Mouse (Mus musculus): ENCODE measurements around the gene Atp8b2. TPM values are rescaled to one million over a fixed set of nuclear protein-coding genes. Genes with fewer than 3 reads are reported as not detected.

The Atp8b2 gene
- total RNA-seq, 4 experiments from 2014 or later: 31.6 to 63.7 (median 46.1) TPM

- no peak for DNase-seq
These were observed 3.9 kb downstream of the Atp8b2 start for GRCm38 (mm10) chr3:89959435-89959834.

GRCm38 (mm10) chr3:89957880-89958279, 5.4 kb downstream of the Atp8b2 start:
- no peak for DNase-seq

- DNase-seq: no peak
These were observed 6.9 kb downstream of the Atp8b2 start for GRCm38 (mm10) chr3:89956177-89956971.

DNA sequence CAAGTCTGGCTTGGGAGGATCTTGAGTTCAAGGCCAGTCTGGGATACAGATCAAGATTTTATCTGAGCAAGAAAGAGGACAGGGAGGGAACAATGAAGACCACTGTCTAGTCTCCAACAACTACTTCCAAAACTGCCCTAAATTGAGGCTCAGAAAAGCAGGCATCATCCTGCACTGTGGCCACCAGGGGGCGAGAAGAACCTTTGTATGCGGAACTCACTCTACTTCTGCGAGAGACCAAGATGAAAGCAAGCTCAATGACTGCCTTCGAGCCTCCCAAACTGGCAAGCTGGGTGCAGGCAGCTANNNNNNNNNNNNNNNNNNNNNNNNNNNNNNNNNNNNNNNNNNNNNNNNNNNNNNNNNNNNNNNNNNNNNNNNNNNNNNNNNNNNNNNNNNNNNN, 9.9 kb downstream of the Atp8b2 start:
- DNase-seq: no peak

DNA sequence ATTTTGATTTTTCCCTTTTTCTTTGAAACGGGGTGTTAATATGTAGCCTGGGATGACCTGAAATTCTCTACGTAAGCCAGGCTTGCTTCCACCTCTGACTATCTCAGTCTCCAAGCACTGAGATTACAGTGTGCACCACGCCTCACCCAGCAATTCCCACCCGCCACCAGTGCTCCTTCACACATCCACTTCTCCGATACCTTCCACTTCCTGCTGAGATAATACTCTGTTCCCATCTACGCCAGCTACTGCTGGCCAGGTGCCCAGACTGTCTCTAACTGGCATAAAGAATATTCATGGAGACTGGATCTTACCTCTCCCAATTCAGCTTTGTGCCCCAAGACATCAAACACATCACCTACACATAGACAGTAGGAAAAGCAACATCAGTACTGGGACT, 14.7 kb downstream of the Atp8b2 start:
- DNase-seq: no peak

- no peak for DNase-seq
These were observed 15.3 kb downstream of the Atp8b2 start for GRCm38 (mm10) chr3:89948021-89948420.

DNA sequence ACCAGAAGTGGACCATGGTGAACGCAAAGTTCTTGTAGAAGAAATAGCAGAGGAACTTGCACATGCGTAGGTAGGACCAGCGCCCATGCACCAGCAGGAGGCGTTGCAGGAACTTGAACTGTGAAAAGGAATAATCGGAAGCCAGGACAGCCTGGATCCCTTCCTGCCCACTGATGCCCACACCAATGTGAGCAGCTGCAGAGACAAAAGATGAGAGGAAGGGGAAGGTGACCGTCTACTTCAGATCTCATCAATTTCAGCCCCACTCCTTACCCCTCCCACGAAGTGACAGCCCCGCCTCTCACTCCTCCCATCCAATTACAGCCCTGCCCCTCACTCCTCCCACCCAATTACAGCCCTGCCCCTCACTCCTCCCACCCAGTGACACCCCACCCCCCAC, 18.3 kb downstream of the Atp8b2 start:
- no peak for DNase-seq

DNA sequence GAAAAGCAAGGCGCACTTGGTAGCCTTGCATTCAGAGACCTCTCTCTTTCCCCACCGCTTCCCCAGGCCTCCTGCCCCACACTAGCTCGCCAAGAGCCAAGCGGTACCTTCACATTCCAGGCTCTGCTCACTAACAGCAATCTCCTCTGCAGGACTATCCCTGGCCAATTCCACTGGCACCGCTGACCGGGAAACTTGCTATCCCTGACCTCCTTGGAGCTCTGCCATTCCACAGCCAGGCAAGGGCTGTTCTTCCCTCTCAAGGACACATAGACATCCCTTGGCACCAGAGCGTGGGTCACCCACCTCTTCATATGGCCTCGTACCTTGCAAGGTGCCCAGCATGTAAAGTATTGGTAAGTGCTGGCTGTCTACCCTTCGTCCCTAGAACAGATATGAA, 20.4 kb downstream of the Atp8b2 start:
- peak; percentile 62 for DNase-seq

DNA sequence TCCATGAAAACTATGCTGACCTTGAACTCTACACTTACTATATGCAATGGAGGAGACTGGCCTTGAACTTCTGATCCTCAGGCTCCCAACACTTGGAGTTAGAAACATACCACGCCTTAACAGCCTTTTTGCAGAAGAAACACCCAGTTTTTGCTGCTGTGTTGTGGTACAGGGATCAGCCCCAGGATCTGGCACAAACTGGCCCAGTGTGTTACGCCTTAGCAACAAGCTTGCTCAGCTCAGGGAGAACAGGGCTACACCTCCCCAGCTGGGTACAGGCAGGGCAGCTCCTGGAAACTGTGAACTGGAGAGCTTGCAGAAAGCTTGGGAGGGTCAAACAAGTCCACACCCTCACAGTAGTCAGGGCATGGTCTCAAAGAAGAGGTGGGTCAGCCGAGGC, 26.8 kb downstream of the Atp8b2 start:
- no peak for DNase-seq

GRCm38 (mm10) chr3:89932925-89933324, 30.4 kb downstream of the Atp8b2 start:
- DNase-seq: no peak

DNA sequence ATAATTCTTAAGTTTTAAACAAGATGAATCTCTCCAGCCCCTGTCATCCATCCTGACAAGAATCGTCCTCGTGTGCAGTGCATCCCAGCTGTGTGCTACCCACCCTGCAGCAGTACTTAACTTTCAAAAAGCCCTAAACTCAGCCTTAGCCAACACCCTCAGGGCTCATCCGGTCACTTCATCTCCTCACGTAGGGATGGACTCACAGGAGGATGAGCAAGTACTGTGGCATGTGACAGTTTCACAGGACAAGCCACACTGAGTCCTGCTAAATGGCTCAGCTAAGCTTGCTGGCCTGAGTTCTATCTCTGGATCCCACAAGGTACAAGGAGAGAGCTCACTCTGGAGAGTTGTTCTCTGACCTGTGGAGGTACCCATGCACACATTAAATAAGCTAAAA, 34.4 kb downstream of the Atp8b2 start:
- no peak for DNase-seq

DNA sequence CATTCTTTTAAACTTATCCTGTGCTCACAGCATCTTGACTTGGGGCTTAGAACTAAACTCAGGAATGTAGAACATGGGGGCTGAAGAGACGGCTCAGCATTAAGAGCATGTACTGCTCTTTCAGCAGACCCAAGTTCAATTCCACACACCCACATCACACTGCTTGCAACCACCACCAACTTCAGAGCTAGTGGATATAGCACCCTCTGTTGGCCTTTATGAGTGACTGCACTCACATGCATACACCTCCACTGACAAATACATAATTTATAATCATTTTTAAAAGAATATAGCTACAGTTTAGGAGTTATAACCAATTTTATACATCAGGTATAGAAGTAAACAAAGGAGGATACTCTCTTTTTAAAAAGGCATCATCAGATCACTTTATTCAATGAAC, 36.9 kb downstream of the Atp8b2 start:
- DNase-seq: no peak

- DNase-seq: no peak
These were observed 42.6 kb downstream of the Atp8b2 start for GRCm38 (mm10) chr3:89920711-89921110.

DNA sequence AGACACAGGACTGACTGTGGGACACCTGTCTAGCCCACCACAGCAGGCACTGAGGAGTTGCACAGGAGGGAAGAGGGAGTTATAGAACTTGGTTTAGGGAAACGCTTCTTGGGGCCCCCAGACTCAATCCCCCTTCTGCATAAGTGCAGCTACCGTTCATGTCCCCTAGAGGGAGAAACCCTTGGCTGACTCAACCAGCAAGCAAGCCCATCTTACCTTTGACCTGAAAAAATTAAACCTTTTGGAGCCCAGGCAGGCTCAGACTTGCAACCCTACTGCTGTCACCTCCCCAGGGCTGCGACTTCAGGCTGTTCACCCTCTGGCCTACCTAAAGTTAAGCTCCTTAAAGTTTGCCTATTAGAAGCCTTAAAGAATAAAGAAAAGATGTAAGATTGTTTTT, 45.9 kb downstream of the Atp8b2 start:
- DNase-seq: no peak

DNA sequence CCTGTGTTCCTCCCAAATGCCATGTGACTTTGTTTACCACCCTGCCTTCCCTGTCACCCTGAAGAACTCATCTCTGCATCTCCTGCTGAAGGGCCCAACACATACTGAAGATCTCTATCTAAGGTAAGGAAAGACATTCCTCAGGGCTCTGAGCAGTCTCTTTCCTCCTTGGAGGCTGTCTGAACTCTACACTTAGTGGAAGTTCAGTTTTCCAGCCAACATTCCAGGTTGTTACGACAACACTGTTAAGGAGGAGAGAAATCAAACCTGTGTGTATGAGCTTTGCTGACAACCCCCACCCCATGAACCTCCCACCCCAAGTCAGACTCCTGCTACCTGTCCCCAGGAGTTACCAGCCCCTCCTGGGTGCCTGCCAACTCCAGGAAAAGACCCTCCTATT, 46.7 kb downstream of the Atp8b2 start:
- no peak for DNase-seq

GRCm38 (mm10) chr3:89914700-89915099, 48.6 kb downstream of the Atp8b2 start:
- no peak for DNase-seq

DNA sequence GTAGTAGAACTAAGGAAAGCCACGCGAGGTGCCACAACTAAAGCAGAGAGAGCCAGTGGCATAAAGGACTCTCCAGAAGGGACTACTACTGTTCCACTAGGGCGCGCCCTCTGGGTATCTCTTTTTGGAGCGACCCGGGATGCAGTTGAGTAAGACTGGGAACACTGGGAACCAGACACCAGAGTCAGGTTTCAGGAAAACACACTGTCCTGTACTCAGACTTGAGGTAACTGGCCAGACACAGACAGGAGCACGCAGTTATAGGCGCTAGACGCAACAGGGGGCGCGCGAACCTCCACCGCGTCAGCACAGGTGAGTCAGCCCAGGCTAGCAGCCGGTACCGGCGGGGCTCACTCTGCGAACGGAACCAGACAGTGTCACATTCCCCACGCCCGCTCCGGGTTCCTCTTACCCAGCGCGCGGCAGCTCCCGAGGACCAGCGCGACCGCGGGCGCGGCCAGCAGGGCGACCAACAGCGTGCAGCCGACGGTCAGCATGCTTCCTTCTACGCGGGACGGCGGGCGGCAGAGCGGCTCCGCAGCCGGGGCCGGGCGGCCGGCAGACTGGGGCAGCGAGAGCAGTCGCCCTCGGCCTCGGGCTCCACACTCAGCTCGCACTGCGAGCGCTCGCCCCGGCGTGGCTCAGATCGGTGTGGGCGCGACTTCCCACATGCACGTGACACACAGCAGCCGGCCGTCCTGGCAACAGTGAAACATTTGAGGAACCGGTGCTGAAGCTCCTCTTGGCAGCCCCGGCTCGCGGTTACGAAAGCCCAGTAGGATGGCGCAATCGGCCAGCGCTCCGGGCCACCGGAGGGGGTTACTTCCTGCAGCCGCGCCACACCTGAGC, 50.5 kb downstream of the Atp8b2 start, which contains the start of gene Il6ra:
Gene Il6ra (minus strand): TSS at position 654 of the 849 bp plus-strand sequence.
- DNase-seq: peak; percentile 90

DNA sequence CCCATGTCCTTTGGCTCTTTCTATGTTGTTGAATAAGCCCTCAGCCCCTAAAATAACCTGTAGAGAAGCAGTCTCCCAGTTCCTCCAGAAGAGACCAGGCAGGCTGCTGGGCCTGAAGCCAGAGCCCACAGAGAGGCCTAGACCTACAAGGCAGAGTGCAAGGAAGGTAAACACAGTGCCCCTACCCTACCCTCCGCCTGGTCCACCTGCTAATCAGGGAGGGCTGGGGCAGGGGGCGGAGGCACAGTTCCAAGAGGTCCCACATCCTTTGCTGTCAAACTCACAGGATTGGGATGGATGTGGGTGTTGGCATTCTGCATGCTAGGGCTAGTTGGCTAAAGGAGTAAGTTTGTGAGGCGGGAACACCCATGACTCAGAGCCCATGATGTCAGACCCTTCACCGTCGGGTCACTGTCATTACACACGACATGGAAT, 51.2 kb downstream of the Atp8b2 start:
- DNase-seq: no peak

DNA sequence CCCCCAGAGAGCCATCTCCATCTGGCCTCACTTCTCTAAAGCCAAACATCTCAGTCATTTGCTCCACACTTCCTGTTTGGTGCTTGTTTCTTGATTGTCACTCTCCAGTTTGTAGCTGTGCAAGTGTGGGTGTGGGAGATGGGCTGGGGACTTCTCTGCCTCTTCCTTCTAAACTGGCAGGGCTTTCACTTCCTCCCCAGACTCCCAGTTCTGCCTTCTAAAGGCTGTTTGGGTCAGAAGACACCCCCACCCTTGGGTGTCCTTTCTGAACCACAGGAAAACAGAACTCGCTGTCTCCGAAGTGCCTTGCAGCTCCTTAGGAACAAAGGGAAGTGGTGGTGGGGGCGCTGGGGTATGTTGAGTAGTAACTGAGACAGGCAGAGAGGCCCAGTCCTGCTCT, 52.1 kb downstream of the Atp8b2 start:
- no peak for DNase-seq

DNA sequence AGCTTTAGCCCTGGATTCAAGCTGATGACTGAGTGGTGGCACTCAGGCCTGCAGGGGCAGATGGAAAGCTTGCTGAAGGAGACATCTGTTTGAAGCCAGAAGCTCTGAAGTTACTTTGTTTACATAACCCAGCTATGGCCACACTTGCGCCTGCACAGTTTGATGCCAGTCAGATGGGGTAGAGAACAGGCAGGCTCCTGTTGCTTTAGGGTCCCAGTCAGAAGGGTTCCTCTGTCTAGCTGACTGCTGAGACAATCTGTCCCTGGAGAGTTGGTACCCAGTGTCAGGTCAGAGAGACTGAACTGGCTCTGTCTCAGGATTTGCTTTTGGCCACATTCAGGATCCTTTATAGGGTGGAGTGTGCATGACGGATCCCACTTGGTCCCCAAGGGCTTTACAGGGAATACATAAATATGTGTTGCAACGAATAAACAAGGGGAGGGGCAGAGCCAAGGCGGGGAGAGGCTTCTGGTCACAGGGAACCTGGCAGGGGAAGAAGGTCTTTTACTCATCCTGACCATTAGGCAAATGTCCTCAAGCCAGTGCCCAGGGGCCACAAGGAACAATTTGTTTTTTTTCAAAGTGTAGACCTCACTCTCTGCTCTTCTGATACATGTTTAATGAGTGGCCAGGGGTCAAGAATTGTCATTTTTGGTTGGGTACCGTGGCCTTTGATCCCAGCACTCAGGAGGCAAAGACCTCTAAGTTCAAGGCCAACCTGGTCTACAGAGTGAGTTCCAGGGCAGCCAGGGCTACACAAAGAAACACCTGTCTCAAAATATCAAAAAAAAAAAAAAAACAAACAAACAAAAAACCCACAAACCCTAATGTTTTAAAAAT, 53.4 kb downstream of the Atp8b2 start:
- no peak for DNase-seq

DNA sequence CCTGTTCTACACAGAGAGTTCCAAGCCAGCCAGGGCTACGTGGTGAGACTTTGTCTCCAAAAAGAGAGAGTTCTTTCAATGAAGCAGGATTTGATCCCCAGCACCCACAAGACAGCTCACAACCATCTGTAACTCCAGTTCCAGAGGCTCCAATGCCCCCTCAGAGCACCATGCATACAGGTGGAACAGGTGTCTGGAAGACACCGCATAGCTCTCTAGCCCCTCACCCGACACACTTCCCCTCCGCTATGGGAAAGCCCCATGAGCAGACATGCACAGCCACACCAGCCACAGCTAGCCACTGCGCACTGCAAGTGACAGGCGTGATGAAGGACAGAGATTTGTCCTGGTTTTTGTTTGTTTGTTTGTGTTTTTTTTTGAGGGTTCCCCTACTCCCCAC, 54.5 kb downstream of the Atp8b2 start:
- no peak for DNase-seq

- DNase-seq: no peak
These were observed 55.5 kb downstream of the Atp8b2 start for GRCm38 (mm10) chr3:89907846-89908245.

GRCm38 (mm10) chr3:89899511-89899908, 63.8 kb downstream of the Atp8b2 start:
- no peak for DNase-seq

Data from adrenal gland, adult 8-10 months (tissue).